Mouse (Mus musculus): ENCODE results near the gene Sart1. TPM values are rescaled to one million over a fixed set of nuclear protein-coding genes. Genes with fewer than 3 reads are reported as not detected.
"Not testable (repeated sequence)": the region's sequence is repeated elsewhere in the genome, so short reads cannot be mapped to it uniquely, and the experiment has no call there.

Sart1 gene
- total RNA-seq, 1 experiment from 2014 or later, result 93.3 TPM

- ATAC-seq (replicated peaks; ENCODE audit: low read depth, poor library complexity, severe bottlenecking), result no peak
Observed at GRCm38 (mm10) chr19:5374748-5375147, 13.8 kb downstream of the Sart1 start.

GRCm38 (mm10) chr19:5374177-5374576 lies 14.3 kb downstream of the Sart1 start:
- no peak for ATAC-seq (replicated peaks; ENCODE audit: low read depth, poor library complexity, severe bottlenecking)

GRCm38 (mm10) chr19:5372724-5373123 lies 15.8 kb downstream of the Sart1 start:
- ATAC-seq (replicated peaks; ENCODE audit: low read depth, poor library complexity, severe bottlenecking), result no peak

GRCm38 (mm10) chr19:5370932-5371331 lies 17.6 kb downstream of the Sart1 start:
- ATAC-seq (replicated peaks; ENCODE audit: low read depth, poor library complexity, severe bottlenecking), result no peak

GRCm38 (mm10) chr19:5367455-5367854 lies 21.0 kb downstream of the Sart1 start:
- no peak for ATAC-seq (replicated peaks; ENCODE audit: low read depth, poor library complexity, severe bottlenecking)

- ATAC-seq (replicated peaks; ENCODE audit: low read depth, poor library complexity, severe bottlenecking), result peak; percentile 27
Observed at GRCm38 (mm10) chr19:5367053-5367359, 21.5 kb downstream of the Sart1 start, which contains the start of gene Banf1. Gene Banf1 (minus strand): TSS chr19:5367168.

GRCm38 (mm10) chr19:5366175-5367052 lies 22.1 kb downstream of the Sart1 start, which contains the start of gene Eif1ad:
Gene Eif1ad (plus strand): TSS chr19:5366741.
- ATAC-seq (replicated peaks; ENCODE audit: low read depth, poor library complexity, severe bottlenecking), result peak; percentile 78

GRCm38 (mm10) chr19:5365751-5366150 lies 22.8 kb downstream of the Sart1 start:
- no peak for ATAC-seq (replicated peaks; ENCODE audit: low read depth, poor library complexity, severe bottlenecking)

- no peak for ATAC-seq (replicated peaks; ENCODE audit: low read depth, poor library complexity, severe bottlenecking)
Observed at GRCm38 (mm10) chr19:5364124-5364523, 24.4 kb downstream of the Sart1 start.

- ATAC-seq (replicated peaks; ENCODE audit: low read depth, poor library complexity, severe bottlenecking), result no peak
Observed at GRCm38 (mm10) chr19:5362186-5362585, 26.3 kb downstream of the Sart1 start.

GRCm38 (mm10) chr19:5356080-5356479 lies 32.4 kb downstream of the Sart1 start:
- no peak for ATAC-seq (replicated peaks; ENCODE audit: low read depth, poor library complexity, severe bottlenecking)

- ATAC-seq (replicated peaks; ENCODE audit: low read depth, poor library complexity, severe bottlenecking), result no peak
Observed at GRCm38 (mm10) chr19:5353609-5354008, 34.9 kb downstream of the Sart1 start.

- not testable (repeated sequence) for ATAC-seq (replicated peaks; ENCODE audit: low read depth, poor library complexity, severe bottlenecking)
Observed at GRCm38 (mm10) chr19:5349502-5349873, 39.0 kb downstream of the Sart1 start, which contains the start of gene Cst6. Gene Cst6 (minus strand): TSS chr19:5349574.

GRCm38 (mm10) chr19:5348526-5349501 lies 39.7 kb downstream of the Sart1 start:
- peak; percentile 67 for ATAC-seq (replicated peaks; ENCODE audit: low read depth, poor library complexity, severe bottlenecking)

- ATAC-seq (replicated peaks; ENCODE audit: low read depth, poor library complexity, severe bottlenecking), result no peak
Observed at GRCm38 (mm10) chr19:5348064-5348463, 40.4 kb downstream of the Sart1 start.

- ATAC-seq (replicated peaks; ENCODE audit: low read depth, poor library complexity, severe bottlenecking), result no peak
Observed at GRCm38 (mm10) chr19:5345297-5346131, 43.0 kb downstream of the Sart1 start.

- no peak for ATAC-seq (replicated peaks; ENCODE audit: low read depth, poor library complexity, severe bottlenecking)
Observed at GRCm38 (mm10) chr19:5341360-5341759, 47.1 kb downstream of the Sart1 start.

- ATAC-seq (replicated peaks; ENCODE audit: low read depth, poor library complexity, severe bottlenecking), result peak; percentile 86
Observed at GRCm38 (mm10) chr19:5337975-5338374, 50.5 kb downstream of the Sart1 start.

GRCm38 (mm10) chr19:5335441-5335840 lies 53.1 kb downstream of the Sart1 start, which contains the start of gene Catsper1:
Gene Catsper1 (plus strand): TSS chr19:5335741.
- ATAC-seq (replicated peaks; ENCODE audit: low read depth, poor library complexity, severe bottlenecking), result no peak

- ATAC-seq (replicated peaks; ENCODE audit: low read depth, poor library complexity, severe bottlenecking), result no peak
Observed at GRCm38 (mm10) chr19:5334741-5335140, 53.8 kb downstream of the Sart1 start.

Measured in common myeloid progenitor, adult 5-6 weeks (primary cell).